ENCODE assay signal across 10 mouse cellular contexts in the genomic region with DNA sequence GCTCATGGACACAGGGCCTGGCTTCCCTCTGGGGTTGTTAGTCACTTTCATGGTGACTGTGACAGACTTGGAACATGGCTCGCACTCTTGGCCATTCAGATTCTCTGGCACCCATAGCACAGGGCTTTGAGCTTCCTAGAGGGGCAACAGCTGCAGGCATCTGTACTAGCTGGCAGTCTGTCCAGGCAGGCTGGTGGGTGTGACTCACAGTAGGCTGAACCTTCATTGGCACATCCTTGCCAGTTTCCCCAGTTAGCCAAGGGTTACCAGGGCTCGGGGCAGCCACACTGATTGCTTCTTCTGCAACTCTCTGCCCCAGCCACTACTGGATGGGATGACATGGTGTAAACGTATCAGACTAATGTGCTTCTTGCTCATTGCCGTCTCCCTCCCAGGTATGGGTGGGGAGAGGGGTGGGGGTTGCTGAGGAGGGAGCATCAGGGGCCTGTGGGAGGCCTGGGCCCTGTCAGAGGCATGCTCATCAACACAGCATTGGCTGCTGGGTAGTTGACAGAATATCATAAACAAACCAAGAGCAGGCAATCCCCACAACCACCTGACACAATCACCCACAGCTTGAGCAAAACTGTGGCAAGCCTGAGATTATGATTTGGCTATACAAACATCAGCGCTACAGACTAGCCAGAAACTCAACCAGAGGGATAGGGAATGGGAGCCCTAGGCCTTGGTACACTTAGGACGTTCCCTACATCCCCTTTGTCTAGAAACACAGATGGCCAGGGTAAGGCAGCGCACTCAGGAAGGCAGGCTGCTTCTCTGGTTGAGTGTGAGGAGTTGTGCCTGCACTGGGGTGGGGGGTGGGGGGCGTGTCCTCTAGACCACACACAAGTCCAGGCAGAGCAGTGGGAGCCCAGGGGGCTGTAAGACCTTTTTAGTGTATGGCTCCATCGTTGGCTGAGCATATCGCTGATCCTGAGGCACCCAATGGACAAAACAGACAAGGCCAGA.
DNase-seq lines count a peak whose midpoint lies in the region.
"Had no signal": no experiment of that assay in that cellular context is flagged by ENCODE, and none has a peak within 500 bp of the region (broad histone marks: within the 10 kb centered on the region; RNA-seq: fewer than 3 reads in every experiment).

No protein-coding gene starts in this region.

- intact Hi-C loops in heart, postnatal 10 days (cut with DNase I) = no loop called here

- DNase-seq in embryo, embryonic 9.5 days (ENCODE audit: extremely low spot score) = peak; percentile 8
- DNase-seq in embryo, embryonic 11 days = no peak
- DNase-seq in NIH3T3 (ENCODE audit: low read depth) = peak; percentile 5
- peak; percentile 35 to 53 for DNase-seq in heart, postnatal 10 days
- DNase-seq in lung, postnatal 25 days (ENCODE audit: low spot score) = peak; percentile 37
- no peak for DNase-seq in frontal cortex, postnatal 10 days (ENCODE audit: low spot score in 2 of 2)
- no peak for DNase-seq in layer of hippocampus, adult 9-11 months
- DNase-seq in ovary, adult 18-20 months (ENCODE audit: low spot score) = no peak
- DNase-seq: cerebellum, postnatal 36 days; liver, embryonic 13.5 days had no signal

Comparison
In these comparisons a context has a peak if more than half of its experiments do, and no peak if none do; other contexts are left out.
1. DNase-seq: peak in embryo, embryonic 9.5 days (single experiment), NIH3T3 (single experiment), heart, postnatal 10 days (2 of 2) and lung, postnatal 25 days (single experiment); none in embryo, embryonic 11 days (single experiment), frontal cortex, postnatal 10 days (0 of 2), layer of hippocampus, adult 9-11 months (single experiment) and ovary, adult 18-20 months (single experiment).